Comparison of ENCODE assay signal across 27 mouse cellular contexts in the genomic region with DNA sequence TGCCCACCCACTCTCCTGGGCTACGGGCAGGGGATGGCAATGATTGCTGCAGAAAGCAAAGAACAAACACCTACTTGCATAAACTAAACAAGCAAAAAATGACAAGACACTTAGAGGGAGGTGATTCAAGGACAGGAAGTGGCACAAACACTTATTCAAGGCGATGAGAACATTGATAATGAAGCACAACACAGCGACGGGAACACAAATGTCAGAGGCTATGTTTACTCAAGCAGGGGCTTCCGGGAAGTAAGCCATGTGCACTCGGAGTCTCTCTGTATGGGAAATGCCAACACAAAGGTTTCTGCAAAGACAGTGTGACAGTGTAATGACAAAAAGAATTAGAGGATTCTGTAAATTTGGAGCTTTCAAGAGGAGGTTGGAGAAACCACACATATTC.
A peak's percentile ranks its signal among the peaks of the same experiment; 100 is the strongest.
DNase-seq lines count a peak whose midpoint lies in the region; ATAC-seq and TF ChIP-seq lines count a peak whose summit lies in the region.
"Had no signal": no experiment of that assay in that cellular context is flagged by ENCODE, and none has a peak within 500 bp of the region (broad histone marks: within the 10 kb centered on the region; RNA-seq: fewer than 3 reads in every experiment).

No protein-coding gene starts in this region.

- no peak overlapping the region for H3K4me2 ChIP-seq in kidney, embryonic 15.5 days
- H3K4me2 ChIP-seq in liver, postnatal 0 days (ENCODE audit: low read depth, low read length): no peak overlapping the region
- H3K4me2 ChIP-seq in lung, embryonic 14.5 days: no peak overlapping the region
- H3K4me2 ChIP-seq: embryonic facial prominence, embryonic 15.5 days; forebrain, embryonic 12.5 days; heart, embryonic 13.5 days; hindbrain, embryonic 15.5 days; liver, embryonic 15.5 days; neural tube, embryonic 15.5 days had no signal

- no peaks in the 10 kb centered on the region for H3K4me1 ChIP-seq in kidney, embryonic 15.5 days
- no peaks in the 10 kb centered on the region for H3K4me1 ChIP-seq in liver, postnatal 0 days (ENCODE audit: insufficient read depth)
- H3K4me1 ChIP-seq in lung, embryonic 14.5 days (ENCODE audit: insufficient read depth): no peaks in the 10 kb centered on the region
- H3K4me1 ChIP-seq: embryonic facial prominence, embryonic 15.5 days; forebrain, embryonic 12.5 days; heart, embryonic 13.5 days; hindbrain, embryonic 15.5 days; liver, embryonic 15.5 days; neural tube, embryonic 15.5 days had no signal

- no peak overlapping the region for H3K4me3 ChIP-seq in kidney, embryonic 15.5 days (replicated peaks)
- no peak overlapping the region for H3K4me3 ChIP-seq in liver, postnatal 0 days (ENCODE audit: low read depth, low read length)
- no peak overlapping the region for H3K4me3 ChIP-seq in lung, embryonic 14.5 days (ENCODE audit: low read depth, low read length)
- H3K4me3 ChIP-seq: embryonic facial prominence, embryonic 15.5 days; forebrain, embryonic 12.5 days; heart, embryonic 13.5 days; hindbrain, embryonic 15.5 days; liver, embryonic 15.5 days; neural tube, embryonic 15.5 days had no signal

- no peaks in the 10 kb centered on the region for H3K36me3 ChIP-seq in kidney, embryonic 15.5 days
- H3K36me3 ChIP-seq in liver, postnatal 0 days (replicated peaks; ENCODE audit: insufficient read depth, low read length): no peaks in the 10 kb centered on the region
- H3K36me3 ChIP-seq in lung, embryonic 14.5 days (ENCODE audit: insufficient read depth): no peaks in the 10 kb centered on the region
- H3K36me3 ChIP-seq: embryonic facial prominence, embryonic 15.5 days; forebrain, embryonic 12.5 days; heart, embryonic 13.5 days; liver, embryonic 15.5 days had no signal

- H3K27ac ChIP-seq in kidney, embryonic 15.5 days: no peak overlapping the region
- no peak overlapping the region for H3K27ac ChIP-seq in liver, postnatal 0 days (ENCODE audit: low read depth)
- H3K27ac ChIP-seq in lung, embryonic 14.5 days (ENCODE audit: low read depth): no peak overlapping the region
- H3K27ac ChIP-seq: embryonic facial prominence, embryonic 15.5 days; forebrain, embryonic 12.5 days; heart, embryonic 13.5 days; hindbrain, embryonic 15.5 days; kidney, postnatal 0 days; liver, embryonic 15.5 days; macrophage; neural tube, embryonic 15.5 days had no signal

- no peak for TF ChIP-seq CTCF in liver, postnatal 0 days (IDR thresholded peaks at IDR 0.05; ENCODE audit: low read depth)
- no peak for TF ChIP-seq CTCF in lung, embryonic 14.5 days (IDR thresholded peaks at IDR 0.05; ENCODE audit: low read depth)

- peak; percentile 4 for DNase-seq in kidney, adult 11 months
- DNase-seq in liver, postnatal 0 days: no peak
- no peak for DNase-seq in liver
- peak; percentile 10 for DNase-seq in lung, embryonic 14.5 days
- peak; percentile 68 for DNase-seq in lung, postnatal 25 days (ENCODE audit: low spot score)
- no peak for DNase-seq in retina, postnatal 1 day
- DNase-seq: adrenal gland, adult 8-10 months; cerebellum, adult 11 months; cerebellum, adult 9-10 months; forebrain, postnatal 0 days; gastrocnemius, postnatal 10 days; heart, postnatal 10 days; layer of hippocampus, adult 9-11 months; midbrain, embryonic 14.5 days; right cerebral cortex, adult 18-20 months; spleen, adult 18-20 months; thymus, postnatal 14 days had no signal

- TF ChIP-seq EP300 in liver, postnatal 0 days (IDR thresholded peaks at IDR 0.05; ENCODE audit: low read depth): no peak

- no peaks in the 10 kb centered on the region for H3K27me3 ChIP-seq in kidney, embryonic 15.5 days
- H3K27me3 ChIP-seq in liver, postnatal 0 days (ENCODE audit: insufficient read depth, low read length): no peaks in the 10 kb centered on the region
- no peaks in the 10 kb centered on the region for H3K27me3 ChIP-seq in lung, embryonic 14.5 days (ENCODE audit: insufficient read depth, low read length)
- H3K27me3 ChIP-seq: embryonic facial prominence, embryonic 15.5 days; forebrain, embryonic 12.5 days; heart, embryonic 13.5 days; hindbrain, embryonic 15.5 days; liver, embryonic 15.5 days; neural tube, embryonic 15.5 days had no signal

- no peaks in the 10 kb centered on the region for H3K9me3 ChIP-seq in kidney, embryonic 15.5 days (replicated peaks)
- no peaks in the 10 kb centered on the region for H3K9me3 ChIP-seq in liver, postnatal 0 days (ENCODE audit: low read length)
- no peaks in the 10 kb centered on the region for H3K9me3 ChIP-seq in lung, embryonic 14.5 days (ENCODE audit: low read depth, low read length)
- H3K9me3 ChIP-seq: embryonic facial prominence, embryonic 15.5 days; forebrain, embryonic 12.5 days; heart, embryonic 13.5 days; hindbrain, embryonic 15.5 days; liver, embryonic 15.5 days; neural tube, embryonic 15.5 days had no signal

- no peak for ATAC-seq in kidney, embryonic 15.5 days (replicated peaks; ENCODE audit: low FRiP score)
- ATAC-seq in liver, postnatal 0 days: peak; percentile 21; the same call in 1 of the 2 replicates
- no peak for ATAC-seq in lung, embryonic 14.5 days (ENCODE audit: insufficient read depth)
- ATAC-seq: CD4-positive, CD25-positive, alpha-beta regulatory T cell, adult 4 months; forebrain, postnatal 0 days had no signal

- H3K9ac ChIP-seq in kidney, embryonic 15.5 days: no peak overlapping the region
- H3K9ac ChIP-seq in liver, postnatal 0 days (replicated peaks): no peak overlapping the region
- no peak overlapping the region for H3K9ac ChIP-seq in lung, embryonic 14.5 days
- H3K9ac ChIP-seq: embryonic facial prominence, embryonic 15.5 days; forebrain, embryonic 12.5 days; forebrain, postnatal 0 days; heart, embryonic 13.5 days; hindbrain, embryonic 15.5 days; liver, embryonic 15.5 days; neural tube, embryonic 15.5 days had no signal

- WGBS in kidney, embryonic 15.5 days: 52% methylated on average over 6 of the region's 6 CpGs
- 35% methylated on average over 6 of the region's 6 CpGs for WGBS in liver, postnatal 0 days (ENCODE audit: insufficient replicate concordance)
- 14% methylated on average over 6 of the region's 6 CpGs for WGBS in lung, embryonic 14.5 days

Comparison
In these comparisons a context has a peak if more than half of its experiments do, and no peak if none do; other contexts are left out.
1. DNase-seq: peak in kidney, adult 11 months (single experiment), lung, embryonic 14.5 days (single experiment) and lung, postnatal 25 days (single experiment); none in liver, postnatal 0 days (single experiment), liver (single experiment) and retina, postnatal 1 day (single experiment).